19 mouse cellular contexts compared by ENCODE assay signal in genomic region chr2:47750997-47751623, GRCm38 (mm10).
DNase-seq lines count a peak whose midpoint lies in the region; ATAC-seq and TF ChIP-seq lines count a peak whose summit lies in the region.
"Had no signal": no experiment of that assay in that cellular context is flagged by ENCODE, and none has a peak within 500 bp of the region (broad histone marks: within the 10 kb centered on the region; RNA-seq: fewer than 3 reads in every experiment).

No protein-coding gene starts in this region.

- H3K27ac ChIP-seq in forebrain, postnatal 0 days (ENCODE audit: low read depth, low read length), result no peak overlapping the region
- H3K27ac ChIP-seq in forebrain, embryonic 13.5 days, result no peak overlapping the region
- H3K27ac ChIP-seq: embryonic facial prominence, embryonic 15.5 days; gastrocnemius, adult 2 months; heart, embryonic 13.5 days; hindbrain, embryonic 15.5 days had no signal

- no peaks in the 10 kb centered on the region for H3K27me3 ChIP-seq in forebrain, postnatal 0 days (ENCODE audit: insufficient read depth, low read length)
- H3K27me3 ChIP-seq in forebrain, embryonic 13.5 days, result no peaks in the 10 kb centered on the region
- H3K27me3 ChIP-seq: embryonic facial prominence, embryonic 15.5 days; heart, embryonic 13.5 days; hindbrain, embryonic 15.5 days had no signal

- TF ChIP-seq CTCF in forebrain, postnatal 0 days (IDR thresholded peaks at IDR 0.05; ENCODE audit: low read depth), result no peak

- no peak overlapping the region for H3K4me3 ChIP-seq in forebrain, postnatal 0 days (ENCODE audit: low read depth, low read length)
- no peak overlapping the region for H3K4me3 ChIP-seq in forebrain, embryonic 13.5 days
- H3K4me3 ChIP-seq: embryonic facial prominence, embryonic 15.5 days; erythroblast, embryonic 14.5 days; gastrocnemius, adult 2 months; heart, embryonic 13.5 days; hindbrain, embryonic 15.5 days had no signal

- no peak for ATAC-seq in forebrain, postnatal 0 days
- no peak for ATAC-seq in forebrain, embryonic 13.5 days

- no peak overlapping the region for H3K4me2 ChIP-seq in forebrain, postnatal 0 days (ENCODE audit: low read depth)
- no peak overlapping the region for H3K4me2 ChIP-seq in forebrain, embryonic 13.5 days
- H3K4me2 ChIP-seq: embryonic facial prominence, embryonic 15.5 days; heart, embryonic 13.5 days; hindbrain, embryonic 15.5 days had no signal

- peak; percentile 20 for DNase-seq in forebrain, postnatal 0 days
- DNase-seq in layer of hippocampus, adult 9-10 months (ENCODE audit: low spot score), result peak; percentile 36
- no peak for DNase-seq in layer of hippocampus, adult 11-12 months (ENCODE audit: low spot score)
- peak; percentile 3 for DNase-seq in right cerebral cortex, adult 18-20 months
- DNase-seq in right cerebral cortex, postnatal 4 days, result no peak
- DNase-seq in heart, adult 8-10 months (ENCODE audit: low spot score), result no peak
- DNase-seq: adrenal gland, postnatal 10 days; cerebellum, adult 11 months; cerebellum, adult 8-10 months; cerebellum, postnatal 14 days; embryo, embryonic 11 days; gastrocnemius, adult 2 months; gastrocnemius, postnatal 25 days; heart, postnatal 36 days had no signal

- H3K4me1 ChIP-seq in forebrain, postnatal 0 days (ENCODE audit: insufficient read depth), result no peaks in the 10 kb centered on the region
- H3K4me1 ChIP-seq in forebrain, embryonic 13.5 days, result no peaks in the 10 kb centered on the region
- H3K4me1 ChIP-seq: embryonic facial prominence, embryonic 15.5 days; heart, embryonic 13.5 days; hindbrain, embryonic 15.5 days had no signal

- no peak overlapping the region for H3K9ac ChIP-seq in forebrain, postnatal 0 days
- H3K9ac ChIP-seq in forebrain, embryonic 13.5 days, result no peak overlapping the region
- H3K9ac ChIP-seq: embryonic facial prominence, embryonic 15.5 days; heart, embryonic 13.5 days; hindbrain, embryonic 15.5 days had no signal

- H3K9me3 ChIP-seq in forebrain, postnatal 0 days (ENCODE audit: low read length), result no peaks in the 10 kb centered on the region
- no peaks in the 10 kb centered on the region for H3K9me3 ChIP-seq in forebrain, embryonic 13.5 days (replicated peaks)
- H3K9me3 ChIP-seq: embryonic facial prominence, embryonic 15.5 days; heart, embryonic 13.5 days; hindbrain, embryonic 15.5 days had no signal

- WGBS in forebrain, postnatal 0 days, result 79% methylated on average over 4 of the region's 4 CpGs
- whole genome bisulfite sequencing in forebrain, embryonic 13.5 days, result 84% methylated on average over 4 of the region's 4 CpGs

- H3K36me3 ChIP-seq in forebrain, postnatal 0 days (ENCODE audit: insufficient read depth), result no peaks in the 10 kb centered on the region
- no peaks in the 10 kb centered on the region for H3K36me3 ChIP-seq in forebrain, embryonic 13.5 days (ENCODE audit: poor library complexity, severe bottlenecking)
- H3K36me3 ChIP-seq: embryonic facial prominence, embryonic 15.5 days; heart, embryonic 13.5 days; hindbrain, embryonic 15.5 days had no signal

Comparison
In these comparisons a context has a peak if more than half of its experiments do, and no peak if none do; other contexts are left out.
1. DNase-seq: peak in forebrain, postnatal 0 days (single experiment), layer of hippocampus, adult 9-10 months (single experiment) and right cerebral cortex, adult 18-20 months (single experiment); none in layer of hippocampus, adult 11-12 months (single experiment), right cerebral cortex, postnatal 4 days (single experiment) and heart, adult 8-10 months (single experiment).